Mouse (Mus musculus) limb, embryonic 15.5 days (tissue): ENCODE results near the gene Cuedc1. TPM values are rescaled to one million over a fixed set of nuclear protein-coding genes. Genes with fewer than 3 reads are reported as not detected.

Experiments used
- ATAC-seq: fragments of 200-750 bp; cut with Nextera tagmentation; 2 replicates; pipeline ENCODE4 v1.8.0; 2017; ENCODE audit warnings: low read depth, moderate TSS enrichment; ENCODE audit not compliant: insufficient number of reproducible peaks, low FRiP score, low TSS enrichment
- H3K27ac ChIP-seq: fragments of 300-500 bp; sonication (generic); 2 replicates; pipeline ENCODE4 v1.5.1; 2015; ENCODE audit warnings: moderate library complexity, mild to moderate bottlenecking, inconsistent platforms
- H3K27me3 ChIP-seq: fragments of 300-500 bp; sonication (generic); 2 replicates; pipeline ENCODE4 v1.6.1; 2015; ENCODE audit warnings: inconsistent platforms
- H3K36me3 ChIP-seq: fragments of 300-500 bp; sonication (generic); 2 replicates; pipeline ENCODE4 v1.6.1; 2015; ENCODE audit warnings: inconsistent platforms
- H3K4me1 ChIP-seq: fragments of 300-500 bp; sonication (generic); 2 replicates; pipeline ENCODE4 v1.6.1; 2015; ENCODE audit warnings: inconsistent platforms
- H3K4me2 ChIP-seq: fragments of 300-500 bp; sonication (generic); 2 replicates; pipeline ENCODE4 v1.6.1; 2015; ENCODE audit warnings: mild to moderate bottlenecking, inconsistent platforms
- H3K4me3 ChIP-seq: fragments of 300-500 bp; sonication (generic); 2 replicates; pipeline ENCODE4 v1.5.1; 2015; ENCODE audit warnings: mild to moderate bottlenecking, inconsistent platforms
- H3K9ac ChIP-seq: fragments of 300-500 bp; sonication (generic); 2 replicates; pipeline ENCODE4 v1.6.1; 2015; ENCODE audit warnings: inconsistent platforms
- H3K9me3 ChIP-seq: fragments of 300-500 bp; sonication (generic); 2 replicates; pipeline ENCODE4 v1.6.1; 2016; ENCODE audit warnings: inconsistent platforms
- WGBS: fragments of 180-500 bp; shearing (Covaris S2); methylation state at CpG from one replicate; pipeline ENCODE4 v1.1.7; 2015; 5-methylcytosine and 5-hydroxymethylcytosine counted together
- polyA plus RNA-seq: library from polyadenylated mRNA; unstranded; fragments of >200 nt; fragmentation: Nextera tagmentation; extraction: Ambion mirVana; gene quantifications from 2 replicates; pipeline ENCODE4 v1.2.1, GENCODE M21; 2015

The Cuedc1 gene
- polyA plus RNA-seq, 1 experiment from 2014 or later = 32.1 TPM

DNA sequence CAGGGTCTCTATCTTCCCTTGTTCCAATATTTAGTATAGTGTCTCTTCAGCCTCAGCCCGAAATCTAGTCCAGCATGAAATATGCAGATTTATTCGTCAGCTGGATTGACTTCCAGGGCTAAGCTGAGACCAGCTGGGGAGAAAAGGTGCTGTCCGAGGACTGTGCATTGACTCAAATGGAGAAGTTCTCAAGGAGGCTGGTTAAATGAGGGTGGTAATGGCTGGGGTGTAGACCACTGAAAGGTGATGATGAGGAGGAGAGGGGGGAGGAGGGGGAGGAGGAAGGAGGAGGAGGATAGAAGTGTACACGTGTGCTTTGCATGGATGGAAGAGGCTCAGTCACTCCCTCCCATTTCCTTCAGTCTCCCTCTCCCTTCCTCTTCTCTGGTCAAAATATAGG is 46.2 kb downstream of the Cuedc1 start:
- no peak overlapping the region for H3K4me2 ChIP-seq
- no peak overlapping the region for H3K27ac ChIP-seq
- H3K4me3 ChIP-seq = no peak overlapping the region
- H3K9ac ChIP-seq = no peak overlapping the region
- H3K4me1 ChIP-seq = peaks cover 56% of the 10 kb centered on the region
- no peak for ATAC-seq
- H3K27me3 ChIP-seq = no peaks in the 10 kb centered on the region
- H3K9me3 ChIP-seq = no peaks in the 10 kb centered on the region
- peaks cover 3% of the 10 kb centered on the region; the same call in 1 of the 2 replicates for H3K36me3 ChIP-seq
- 68% methylated on average over 4 of the region's 4 CpGs for WGBS

DNA sequence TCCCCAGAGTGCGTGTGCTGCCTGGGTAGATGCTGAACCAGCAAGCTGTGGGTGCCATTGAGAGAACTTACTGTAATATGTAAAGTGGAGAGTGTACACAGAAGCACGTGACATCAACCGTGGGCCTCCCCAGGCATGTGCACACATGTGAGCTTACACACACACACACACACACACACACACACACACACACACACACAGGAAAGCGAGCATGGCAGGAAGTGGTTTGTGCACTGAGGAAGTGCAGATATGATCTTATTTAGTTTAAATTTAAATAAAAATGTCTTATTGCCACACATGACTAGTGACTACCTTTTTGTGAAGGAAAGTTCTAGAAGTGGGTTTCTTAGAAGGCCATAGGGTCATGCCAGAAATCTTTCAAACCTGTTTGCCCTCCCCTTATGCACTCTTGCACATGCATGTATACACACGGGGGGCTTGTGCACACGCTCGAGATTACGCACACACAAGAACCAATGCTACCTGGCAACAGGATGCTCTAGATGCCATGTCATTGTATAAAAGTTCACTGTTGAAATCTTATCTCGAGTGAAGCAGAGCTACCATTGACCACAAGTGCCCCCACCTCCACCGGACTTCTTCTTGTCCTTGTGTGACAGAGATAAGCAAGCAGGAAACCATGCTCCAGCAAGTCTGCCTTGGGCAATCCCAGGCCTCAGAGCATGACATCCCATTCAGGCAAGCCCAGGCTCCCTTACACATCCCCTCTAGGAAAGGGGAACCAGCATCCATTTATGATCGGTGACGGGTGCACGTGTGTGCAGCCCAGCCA is 47.6 kb downstream of the Cuedc1 start:
- Histone ChIP-seq H3K9me3 (no peaks in the 10 kb centered on the region), H3K4me2 (no peak overlapping the region), H3K9ac (no peak overlapping the region), H3K36me3 (peaks cover 3% of the 10 kb centered on the region; the same call in 1 of the 2 replicates), H3K4me1 (peaks cover 47% of the 10 kb centered on the region), H3K27ac (no peak overlapping the region), H3K27me3 (no peaks in the 10 kb centered on the region), H3K4me3 (no peak overlapping the region)
- ATAC-seq = no peak
- WGBS = 82% methylated on average over 13 of the region's 13 CpGs

DNA sequence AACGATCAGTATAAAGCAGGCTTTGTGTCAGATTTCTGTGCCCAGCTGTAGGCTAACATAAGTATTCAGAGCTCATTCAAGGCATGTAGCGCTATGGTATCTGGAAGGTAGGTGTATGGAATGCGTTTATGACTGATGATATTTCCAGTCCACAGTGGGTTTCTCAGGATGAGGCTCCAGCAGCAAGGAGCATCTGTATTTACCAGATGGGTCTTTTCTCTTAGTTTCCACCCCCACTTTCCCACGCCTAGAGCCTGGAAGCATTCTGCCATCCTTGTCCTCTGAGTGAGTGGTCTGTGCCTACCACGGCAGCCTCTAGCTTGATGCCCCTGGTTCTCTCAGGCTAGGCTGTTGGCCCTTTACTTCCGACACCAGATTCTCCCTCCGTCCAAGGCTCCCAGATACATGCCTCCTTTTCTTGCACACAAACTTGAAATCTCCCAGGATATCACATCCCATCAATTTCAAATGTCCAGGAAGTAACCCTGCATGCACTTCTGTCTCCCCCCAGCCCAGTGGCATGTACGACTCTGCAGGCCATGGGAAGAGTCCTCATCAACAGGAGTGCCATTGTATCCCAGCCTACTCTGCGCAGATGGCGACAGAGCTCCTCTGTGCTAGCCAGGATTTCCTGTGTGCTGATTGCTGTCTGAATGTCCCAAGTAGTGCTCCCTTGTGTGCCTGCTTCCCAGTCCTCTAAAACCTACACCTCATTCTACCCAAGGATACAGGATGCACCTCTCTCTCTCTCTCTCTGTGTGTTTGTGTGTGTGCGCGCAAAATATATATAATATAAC is 48.6 kb downstream of the Cuedc1 start:
- Histone ChIP-seq H3K9ac (no peak overlapping the region), H3K36me3 (peaks cover 3% of the 10 kb centered on the region; the same call in 1 of the 2 replicates), H3K27me3 (no peaks in the 10 kb centered on the region), H3K4me1 (peaks cover 48% of the 10 kb centered on the region), H3K27ac (peak overlapping the region; percentile 47; the same call in 1 of the 2 replicates), H3K4me2 (no peak overlapping the region), H3K9me3 (no peaks in the 10 kb centered on the region), H3K4me3 (no peak overlapping the region)
- ATAC-seq = no peak
- WGBS = 70% methylated on average over 12 of the region's 12 CpGs

DNA sequence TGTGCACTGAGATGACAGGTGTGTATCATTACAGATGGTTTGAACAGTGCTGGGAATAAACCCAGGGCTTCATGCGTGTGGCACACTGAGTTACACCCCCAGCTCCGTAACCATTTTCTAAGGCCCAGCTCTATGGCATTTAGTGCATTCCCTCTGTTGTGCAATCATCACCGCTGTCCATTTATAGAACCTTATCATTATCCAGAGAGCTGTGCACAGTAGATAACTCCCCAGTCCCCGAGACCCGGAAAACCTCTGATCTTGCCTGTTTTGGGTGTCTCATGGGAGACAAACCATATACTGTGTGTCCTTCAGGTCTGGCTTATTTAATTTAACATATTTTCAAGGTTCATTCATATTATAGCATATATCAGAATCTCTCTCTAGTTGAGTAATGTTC is 49.5 kb downstream of the Cuedc1 start:
- Histone ChIP-seq H3K36me3 (peaks cover 3% of the 10 kb centered on the region; the same call in 1 of the 2 replicates), H3K27ac (peak overlapping the region; percentile 81; the same call in 1 of the 2 replicates), H3K4me2 (no peak overlapping the region), H3K4me3 (no peak overlapping the region), H3K9me3 (no peaks in the 10 kb centered on the region), H3K9ac (no peak overlapping the region), H3K27me3 (no peaks in the 10 kb centered on the region), H3K4me1 (peaks cover 46% of the 10 kb centered on the region)
- WGBS = 94% methylated on average over 5 of the region's 5 CpGs
- no peak for ATAC-seq

DNA sequence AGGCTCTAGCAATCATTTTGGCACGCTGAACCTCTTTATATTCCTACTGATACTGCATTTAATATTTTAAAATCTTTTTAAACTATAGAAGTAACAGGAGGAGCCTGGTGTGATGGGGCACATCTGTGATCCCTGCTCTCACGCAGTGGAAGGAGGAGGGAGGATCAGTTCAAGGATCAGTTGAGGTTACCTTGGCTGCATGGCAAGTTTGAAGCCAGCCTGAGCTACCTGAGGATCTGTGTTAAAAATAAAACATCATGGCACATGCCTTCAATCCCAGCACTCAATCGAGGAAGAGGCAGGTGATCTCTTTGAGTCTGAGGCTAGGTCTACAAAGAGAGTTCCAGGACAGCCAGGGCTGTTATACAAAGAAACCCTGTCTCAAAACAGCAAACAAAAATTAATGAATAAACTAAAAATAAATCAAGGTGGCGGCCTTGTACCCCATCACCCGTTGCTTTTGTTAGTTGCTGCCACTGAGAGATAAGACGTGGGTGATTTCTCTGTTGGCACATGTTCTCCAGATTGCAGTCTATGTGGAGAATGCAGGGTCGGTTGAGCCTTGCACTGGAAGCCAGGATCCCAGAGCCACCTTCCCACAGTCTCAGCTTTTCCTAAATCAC is 50.3 kb downstream of the Cuedc1 start:
- Histone ChIP-seq H3K27ac (peak overlapping the region; percentile 81), H3K27me3 (no peaks in the 10 kb centered on the region), H3K4me1 (peaks cover 52% of the 10 kb centered on the region), H3K4me3 (no peak overlapping the region), H3K9ac (0 out of 2 replicates have a peak overlapping the region, but pooled peaks have one; percentile 1), H3K4me2 (0 out of 2 replicates have a peak overlapping the region, but pooled peaks have one; percentile 20), H3K9me3 (no peaks in the 10 kb centered on the region), H3K36me3 (peaks cover 2% of the 10 kb centered on the region; the same call in 1 of the 2 replicates)
- WGBS = 38% methylated on average over 7 of the region's 7 CpGs
- no peak for ATAC-seq

DNA sequence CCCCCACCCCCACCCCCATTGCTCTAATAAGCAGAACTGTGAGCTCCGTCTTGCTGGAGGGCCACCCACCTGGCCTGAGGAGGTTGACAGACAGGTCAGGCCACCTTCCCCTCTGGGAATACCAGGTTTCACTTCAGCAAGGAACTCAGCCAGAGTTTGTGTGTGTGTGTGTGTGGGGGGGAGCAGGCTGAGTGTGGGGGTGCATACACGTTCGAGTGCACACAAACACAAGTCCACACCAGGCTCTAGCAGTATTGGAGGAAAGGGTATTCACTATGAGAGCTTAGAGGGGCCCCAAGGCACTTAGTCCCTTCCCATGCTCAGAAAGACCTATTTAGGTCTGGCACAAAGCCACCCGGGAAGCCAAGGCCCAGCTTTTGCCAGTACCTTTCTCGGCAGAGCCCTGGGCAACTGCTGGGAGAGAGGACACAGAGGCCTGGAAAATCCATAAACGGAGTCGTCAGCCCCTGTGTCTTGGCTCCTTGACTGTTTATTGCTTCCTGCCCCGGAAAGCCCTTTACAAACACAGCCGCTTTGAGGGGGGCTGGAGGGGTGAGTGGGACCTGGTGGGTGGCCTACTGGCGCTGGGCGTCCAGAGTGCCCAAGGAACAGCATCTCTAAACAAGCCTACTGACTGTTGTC is 50.9 kb downstream of the Cuedc1 start:
- Histone ChIP-seq H3K9me3 (no peaks in the 10 kb centered on the region), H3K27ac (peak overlapping the region; percentile 81), H3K36me3 (no peaks in the 10 kb centered on the region), H3K4me2 (0 out of 2 replicates have a peak overlapping the region, but pooled peaks have one; percentile 20), H3K4me3 (no peak overlapping the region), H3K27me3 (no peaks in the 10 kb centered on the region), H3K9ac (0 out of 2 replicates have a peak overlapping the region, but pooled peaks have one; percentile 1), H3K4me1 (peaks cover 57% of the 10 kb centered on the region)
- WGBS = 9% methylated on average over 11 of the region's 11 CpGs
- ATAC-seq = peak; percentile 50

DNA sequence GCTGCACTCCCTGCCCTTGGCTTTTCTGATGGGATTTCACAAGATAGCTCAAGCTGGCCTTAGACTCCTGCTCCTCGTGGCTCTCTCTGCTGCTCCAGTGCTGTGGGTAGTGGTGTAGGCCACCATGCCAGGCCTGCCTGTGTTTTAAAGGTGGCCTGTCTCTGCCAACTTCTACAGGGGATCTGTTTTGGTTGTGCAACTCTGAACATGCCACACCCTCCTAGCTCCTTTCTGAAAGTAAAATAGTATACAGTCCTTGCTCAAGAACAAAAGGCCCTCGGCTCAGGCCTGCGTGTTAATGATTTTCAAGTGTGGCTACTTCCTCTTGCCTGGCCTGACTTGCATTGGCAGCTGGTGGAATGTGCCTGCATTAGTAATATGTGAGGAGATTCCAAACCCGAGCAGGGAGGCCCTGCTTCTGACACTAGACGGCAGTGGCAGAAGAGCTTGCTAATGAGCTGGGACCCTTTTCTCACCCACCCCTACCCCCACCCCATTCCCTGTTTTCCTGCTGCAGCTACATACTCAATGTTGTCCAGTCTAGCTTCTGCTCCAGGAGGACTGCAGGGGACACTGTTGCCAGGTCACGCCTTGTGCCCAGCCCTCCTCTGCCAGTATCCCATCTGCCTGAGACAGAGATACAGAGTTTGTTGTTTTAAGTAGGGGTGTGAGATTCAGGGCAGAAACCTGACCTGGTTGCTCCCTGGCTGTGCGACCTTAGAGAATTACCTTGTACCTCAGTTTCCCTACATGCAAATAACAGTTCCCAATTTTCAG is 53.7 kb downstream of the Cuedc1 start:
- WGBS = 31% methylated on average over 7 of the region's 7 CpGs
- no peak overlapping the region for H3K9ac ChIP-seq
- H3K36me3 ChIP-seq = no peaks in the 10 kb centered on the region
- H3K27me3 ChIP-seq = no peaks in the 10 kb centered on the region
- H3K9me3 ChIP-seq = no peaks in the 10 kb centered on the region
- peaks cover 74% of the 10 kb centered on the region for H3K4me1 ChIP-seq
- no peak for ATAC-seq
- peak overlapping the region; percentile 76 for H3K27ac ChIP-seq
- no peak overlapping the region for H3K4me3 ChIP-seq
- no peak overlapping the region for H3K4me2 ChIP-seq

DNA sequence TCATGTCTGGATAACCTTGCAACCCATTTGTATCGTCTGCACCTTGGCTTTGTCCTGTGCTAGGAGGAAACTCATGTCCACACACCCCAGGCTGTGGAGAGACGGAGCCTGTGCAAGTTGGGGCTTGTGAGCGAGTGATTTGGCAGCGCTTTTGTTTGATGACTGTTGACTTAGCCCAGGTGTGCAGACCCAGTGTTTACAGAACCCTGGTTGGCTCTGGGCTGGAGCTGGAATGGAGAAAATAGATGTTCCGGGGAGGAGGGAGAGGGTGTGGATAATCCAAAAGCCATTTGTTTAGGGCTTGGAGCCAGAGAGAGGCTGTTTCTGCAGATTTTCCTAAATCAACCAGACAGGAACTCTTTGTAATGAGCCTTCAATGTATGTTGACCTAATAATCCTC is 56.0 kb downstream of the Cuedc1 start:
- H3K27ac ChIP-seq = peak overlapping the region; percentile 55

DNA sequence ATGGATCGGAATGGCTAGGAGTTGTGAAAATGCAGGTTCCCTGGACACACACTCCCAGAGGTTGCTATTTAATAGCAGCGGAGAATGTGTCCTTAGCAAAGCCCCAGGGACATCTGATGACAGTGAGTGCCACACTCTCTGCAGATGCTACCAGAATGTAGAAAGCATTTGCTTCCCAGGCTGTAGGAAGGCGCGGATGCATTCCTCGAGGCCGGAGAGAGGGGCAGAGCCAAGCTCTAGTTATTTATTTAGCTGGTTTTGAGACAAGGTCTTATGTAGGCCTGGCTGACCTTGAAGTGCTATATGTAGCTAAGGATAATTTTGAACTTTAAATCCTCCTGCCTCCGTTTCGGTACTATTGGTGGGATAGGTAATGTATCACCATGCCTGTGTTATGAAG is 56.6 kb downstream of the Cuedc1 start:
- WGBS = 60% methylated on average over 8 of the region's 8 CpGs
- H3K9me3 ChIP-seq = no peaks in the 10 kb centered on the region
- H3K27ac ChIP-seq = peak overlapping the region; percentile 54; the same call in 1 of the 2 replicates
- no peaks in the 10 kb centered on the region; the same call in 1 of the 2 replicates for H3K36me3 ChIP-seq
- H3K4me3 ChIP-seq = no peak overlapping the region
- no peak for ATAC-seq
- H3K4me1 ChIP-seq = peaks cover 75% of the 10 kb centered on the region
- H3K9ac ChIP-seq = no peak overlapping the region
- no peaks in the 10 kb centered on the region for H3K27me3 ChIP-seq
- H3K4me2 ChIP-seq = no peak overlapping the region

More for the DNA sequence above, 56.0 kb downstream of the Cuedc1 start:
- Histone ChIP-seq H3K4me3 (no peak overlapping the region), H3K4me2 (no peak overlapping the region), H3K27me3 (no peaks in the 10 kb centered on the region), H3K4me1 (peaks cover 75% of the 10 kb centered on the region), H3K9me3 (no peaks in the 10 kb centered on the region), H3K36me3 (no peaks in the 10 kb centered on the region; the same call in 1 of the 2 replicates), H3K9ac (no peak overlapping the region)
- WGBS = 26% methylated on average over 5 of the region's 5 CpGs
- ATAC-seq = no peak

DNA sequence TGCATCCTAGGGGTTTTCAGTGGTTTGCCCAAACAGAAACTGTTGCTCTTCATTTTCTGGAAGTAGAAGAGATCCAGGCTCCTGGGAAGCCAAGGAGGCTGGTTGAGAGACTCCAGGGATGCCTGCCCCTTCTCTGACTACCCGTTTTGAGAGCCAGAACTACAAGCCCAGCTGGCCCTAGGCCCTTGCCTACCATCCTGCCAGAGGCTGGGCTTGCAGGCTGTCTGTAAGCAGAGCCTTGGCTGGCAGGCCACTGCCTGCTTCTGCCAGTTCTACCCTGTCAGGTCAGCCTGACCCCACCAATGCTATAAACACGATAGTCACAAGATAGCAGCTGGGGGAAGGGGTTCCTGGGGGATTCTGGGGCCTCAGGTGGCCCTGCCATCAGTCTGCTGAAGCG is 57.6 kb downstream of the Cuedc1 start:
- no peaks in the 10 kb centered on the region for H3K9me3 ChIP-seq
- peaks cover 84% of the 10 kb centered on the region for H3K4me1 ChIP-seq
- WGBS = 60% methylated on average over 3 of the region's 3 CpGs
- H3K4me2 ChIP-seq = no peak overlapping the region
- H3K27me3 ChIP-seq = no peaks in the 10 kb centered on the region
- H3K4me3 ChIP-seq = no peak overlapping the region
- no peaks in the 10 kb centered on the region; the same call in 1 of the 2 replicates for H3K36me3 ChIP-seq
- peak overlapping the region; percentile 14; the same call in 1 of the 2 replicates for H3K27ac ChIP-seq
- H3K9ac ChIP-seq = no peak overlapping the region
- no peak for ATAC-seq
